Mouse (Mus musculus): ENCODE measurements at regions not wholly inside any gene's neighbourhood (a gene's known extent, or its start where the extent isn't known, plus 50 kb on each side); places are given as distances from the start of the nearest gene placed in this dataset.

DNA sequence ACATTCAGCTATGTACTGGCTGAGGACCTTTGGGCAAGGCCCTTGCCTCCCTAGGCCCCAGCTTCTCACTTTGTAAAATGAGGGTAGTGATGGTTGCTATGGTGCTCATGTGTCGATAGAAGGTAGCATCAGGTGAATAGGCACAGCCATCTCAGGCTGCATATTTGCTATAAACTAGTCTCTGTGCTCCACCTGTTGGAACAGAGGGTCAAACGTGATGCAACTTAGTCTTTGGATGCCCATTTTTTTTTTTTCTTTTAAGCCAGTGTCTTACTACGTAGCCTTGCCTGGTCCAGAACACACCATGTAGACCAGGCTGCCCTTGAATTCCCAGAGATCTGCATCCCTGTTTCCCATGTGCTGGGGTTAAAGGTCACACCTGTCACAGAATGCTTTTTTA, 76.5 kb upstream of the Atp6ap2 start:
- TF ChIP-seq TAL1 (conservative IDR thresholded peaks at IDR 0.05; ENCODE audit: low read depth, low read length) = no peak
- no peak for TF ChIP-seq CTCF (IDR thresholded peaks at IDR 0.05; ENCODE audit: low read depth, low read length)
- no peak for TF ChIP-seq GATA1 (IDR thresholded peaks at IDR 0.05; ENCODE audit: borderline replicate concordance, low read length)
- no peak for TF ChIP-seq GATA2 (IDR thresholded peaks at IDR 0.05; ENCODE audit: borderline replicate concordance, low read depth, low read length)
- no peak for TF ChIP-seq POLR2AphosphoS5 (IDR thresholded peaks at IDR 0.05; ENCODE audit: insufficient replicate concordance, low read depth, low read length)
- no peak for ATAC-seq (ENCODE audit: extremely low read depth, insufficient number of reproducible peaks, low FRiP score, poor library complexity, severe bottlenecking)
- no peaks in the 10 kb centered on the region for H3K36me3 ChIP-seq (replicated peaks)

DNA sequence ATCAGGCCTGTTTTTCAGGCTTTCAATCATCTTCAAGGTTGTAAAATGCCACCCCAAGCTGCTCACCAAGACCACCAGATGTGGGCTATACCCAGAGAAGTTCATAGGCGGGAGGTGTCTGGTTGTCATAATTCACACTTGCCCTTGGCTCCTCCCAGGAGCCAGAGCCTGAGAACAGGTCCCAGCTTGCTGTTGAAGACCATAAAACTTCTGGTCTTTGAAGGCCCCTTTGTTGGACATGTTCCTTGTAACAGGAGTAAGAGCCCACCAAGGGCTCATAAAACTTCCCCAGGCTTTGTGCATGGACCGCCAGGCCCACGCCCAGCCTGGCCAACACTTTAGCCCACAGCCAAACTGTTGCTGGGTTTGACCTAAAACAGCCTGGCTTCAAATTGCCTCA, 62.6 kb upstream of the Atp6ap2 start:
- Histone ChIP-seq H3K9me3 (replicated peaks) (no peaks in the 10 kb centered on the region), H3K4me3 (ENCODE audit: low read depth, low read length) (no peak overlapping the region), H3K4me1 (ENCODE audit: insufficient read depth, low read depth, low read length) (no peaks in the 10 kb centered on the region), H3K27me3 (ENCODE audit: insufficient read depth, low read length) (peaks cover 9% of the 10 kb centered on the region), H3K36me3 (replicated peaks) (no peaks in the 10 kb centered on the region)
- no peak for ATAC-seq (ENCODE audit: extremely low read depth, insufficient number of reproducible peaks, low FRiP score, poor library complexity, severe bottlenecking)
- TF ChIP-seq GATA1 (IDR thresholded peaks at IDR 0.05; ENCODE audit: borderline replicate concordance, low read length) = no peak
- TF ChIP-seq CTCF (IDR thresholded peaks at IDR 0.05; ENCODE audit: low read depth, low read length) = no peak
- TF ChIP-seq POLR2AphosphoS5 (IDR thresholded peaks at IDR 0.05; ENCODE audit: insufficient replicate concordance, low read depth, low read length) = no peak
- TF ChIP-seq TAL1 (conservative IDR thresholded peaks at IDR 0.05; ENCODE audit: low read depth, low read length) = no peak
- TF ChIP-seq GATA2 (IDR thresholded peaks at IDR 0.05; ENCODE audit: borderline replicate concordance, low read depth, low read length) = no peak
- DNase-seq (ENCODE audit: low spot score) = no peak

More for the DNA sequence above, 76.5 kb upstream of the Atp6ap2 start:
- Histone ChIP-seq H3K27me3 (ENCODE audit: insufficient read depth, low read length) (0 out of 2 replicates have a peak, but pooled peaks cover 3% of the 10 kb centered on the region), H3K9me3 (replicated peaks) (no peaks in the 10 kb centered on the region), H3K4me1 (ENCODE audit: insufficient read depth, low read depth, low read length) (no peaks in the 10 kb centered on the region), H3K4me3 (ENCODE audit: low read depth, low read length) (no peak overlapping the region)
- no peak for DNase-seq (ENCODE audit: low spot score)

DNA sequence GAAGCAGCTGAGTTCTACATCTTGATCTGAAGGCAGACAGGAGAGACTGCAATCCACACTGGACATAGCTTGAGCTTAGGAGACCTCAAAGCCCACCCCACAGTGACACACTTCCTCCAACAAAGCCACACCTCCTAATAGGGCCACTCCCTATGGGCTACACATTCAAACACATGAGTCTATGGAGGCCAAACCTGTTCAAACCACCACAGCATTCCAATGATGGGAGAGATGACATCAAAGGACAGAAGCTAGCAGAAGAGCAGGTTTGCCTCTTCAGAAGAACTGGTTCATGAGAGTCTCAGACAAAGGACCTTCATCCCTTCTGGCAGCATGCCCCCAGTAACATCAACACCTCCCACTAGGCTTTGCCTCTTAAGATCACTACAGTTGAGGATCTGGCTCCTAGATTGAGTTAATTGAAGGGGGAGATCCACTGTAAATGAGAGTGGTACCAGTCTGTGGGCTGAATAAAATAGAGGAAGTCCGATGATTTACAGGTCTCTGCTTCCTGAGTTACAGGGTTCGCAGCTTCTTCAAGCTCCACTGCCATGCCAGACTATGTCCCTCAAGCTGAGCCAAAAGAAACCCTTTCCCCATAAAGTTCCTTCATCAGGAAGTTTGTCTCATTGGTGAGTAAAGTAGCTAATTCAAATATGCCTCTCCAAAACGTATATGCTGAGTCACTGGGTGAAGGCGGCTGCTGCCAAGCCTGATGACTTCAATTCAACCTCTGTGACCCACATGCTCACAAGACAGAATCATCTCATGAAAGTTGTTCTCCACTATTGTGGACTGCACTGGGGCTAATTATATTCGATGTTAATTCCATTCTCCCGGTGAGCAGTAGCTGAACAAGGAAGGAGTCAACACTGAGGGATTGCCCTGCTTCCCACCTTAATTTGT, 56.9 kb upstream of the Atp6ap2 start:
- no peaks in the 10 kb centered on the region for H3K36me3 ChIP-seq (replicated peaks)
- TF ChIP-seq GATA1 (IDR thresholded peaks at IDR 0.05; ENCODE audit: borderline replicate concordance, low read length) (no peak), CTCF (IDR thresholded peaks at IDR 0.05; ENCODE audit: low read depth, low read length) (no peak), POLR2AphosphoS5 (IDR thresholded peaks at IDR 0.05; ENCODE audit: insufficient replicate concordance, low read depth, low read length) (no peak), GATA2 (IDR thresholded peaks at IDR 0.05; ENCODE audit: borderline replicate concordance, low read depth, low read length) (no peak), TAL1 (conservative IDR thresholded peaks at IDR 0.05; ENCODE audit: low read depth, low read length) (no peak)
- no peak for ATAC-seq (ENCODE audit: extremely low read depth, insufficient number of reproducible peaks, low FRiP score, poor library complexity, severe bottlenecking)

More for the DNA sequence above, 56.9 kb upstream of the Atp6ap2 start:
- no peaks in the 10 kb centered on the region for H3K27me3 ChIP-seq (ENCODE audit: insufficient read depth, low read length)
- peaks cover 6% of the 10 kb centered on the region; the same call in 1 of the 2 replicates for H3K4me1 ChIP-seq (ENCODE audit: insufficient read depth, low read depth, low read length)
- no peak for DNase-seq (ENCODE audit: low spot score)
- no peak overlapping the region for H3K4me3 ChIP-seq (ENCODE audit: low read depth, low read length)
- H3K9me3 ChIP-seq (replicated peaks) = peaks cover 3% of the 10 kb centered on the region

Data from G1E (cell line).